Mouse (Mus musculus) B cell, adult (primary cell): ENCODE results near the gene Pih1d2. TPM values are rescaled to one million over a fixed set of nuclear protein-coding genes. Genes with fewer than 3 reads are reported as not detected.

Source experiments
- total RNA-seq: library from RNA; stranded (reverse); gene quantifications from 4 replicates; pipeline ENCODE4 v1.2.4, GENCODE M21; 2023; ENCODE audit not compliant: inconsistent age

Pih1d2 gene
- 0.78 to 2.2 TPM in 2 of 4 replicates, not detected in the others for total RNA-seq

GRCm38 (mm10) chr9:50616766-50617603, at the start of gene Pih1d2, which contains the start of gene Nkapd1:
Pih1d2 (plus strand) TSS chr9:50617321.
Nkapd1 (minus strand) TSS chr9:50617464.

GRCm38 (mm10) chr9:50603189-50603997, 13.7 kb upstream of the Pih1d2 start, which contains the start of the genes Sdhd and Timm8b:
Sdhd (minus strand) TSS chr9:50603812.
Timm8b (plus strand) TSS chr9:50603910.

GRCm38 (mm10) chr9:50659392-50660217, 42.5 kb downstream of the Pih1d2 start, which contains the start of gene Dlat:
Dlat (minus strand) TSS chr9:50659780.

Other genes starting within 250 kb of the Pih1d2 start
- gene Plet1, start 122.8 kb upstream of the Pih1d2 start, total RNA-seq = not detected in 4 replicates
- gene Pts, start 88.6 kb upstream of the Pih1d2 start, total RNA-seq = 58.5 to 68.5 TPM (median 61.2 TPM) in 4 replicates
- gene Il18, start 62.5 kb upstream of the Pih1d2 start, total RNA-seq = 16.3 to 23.4 TPM (median 21.1 TPM) in 4 replicates
- 2.4 to 3.7 TPM (median 3.3 TPM) in 4 replicates for gene Bco2, start 62.1 kb upstream of the Pih1d2 start, total RNA-seq
- gene Tex12, start 56.0 kb upstream of the Pih1d2 start, total RNA-seq = not detected in 4 replicates
- 51.3 to 59.6 TPM (median 55.6 TPM) in 4 replicates for gene Sdhd, start 13.5 kb upstream of the Pih1d2 start, total RNA-seq
- 52.2 to 55.4 TPM (median 53.6 TPM) in 4 replicates for gene Timm8b, start 13.4 kb upstream of the Pih1d2 start, total RNA-seq
- 27.3 to 32.1 TPM (median 29.3 TPM) in 4 replicates for gene Nkapd1, start 143 bp downstream of the Pih1d2 start, total RNA-seq
- gene Dlat, start 42.5 kb downstream of the Pih1d2 start, total RNA-seq = 22.5 to 35.4 TPM (median 31.0 TPM) in 4 replicates
- gene Dixdc1, start 122.2 kb downstream of the Pih1d2 start, total RNA-seq = not detected in 4 replicates
- gene 2310030G06Rik, start 129.2 kb downstream of the Pih1d2 start, total RNA-seq = not detected in 4 replicates
- gene Cryab, start 134.0 kb downstream of the Pih1d2 start, total RNA-seq = not detected in 4 replicates
- not detected in 4 replicates for gene Hspb2, start 135.0 kb downstream of the Pih1d2 start, total RNA-seq
- 14.8 to 23.6 TPM (median 16.3 TPM) in 4 replicates for gene Fdxacb1, start 150.9 kb downstream of the Pih1d2 start, total RNA-seq
- gene Alg9, start 157.7 kb downstream of the Pih1d2 start, total RNA-seq = 25.1 to 27.8 TPM (median 26.5 TPM) in 4 replicates
- 21.2 to 30.0 TPM (median 25.0 TPM) in 4 replicates for gene 1110032A03Rik, start 158.2 kb downstream of the Pih1d2 start, total RNA-seq
- 40.3 to 50.9 TPM (median 46.0 TPM) in 4 replicates for gene Ppp2r1b, start 228.0 kb downstream of the Pih1d2 start, total RNA-seq